Comparison of ENCODE assay signal across 8 mouse cellular contexts in the genomic region with DNA sequence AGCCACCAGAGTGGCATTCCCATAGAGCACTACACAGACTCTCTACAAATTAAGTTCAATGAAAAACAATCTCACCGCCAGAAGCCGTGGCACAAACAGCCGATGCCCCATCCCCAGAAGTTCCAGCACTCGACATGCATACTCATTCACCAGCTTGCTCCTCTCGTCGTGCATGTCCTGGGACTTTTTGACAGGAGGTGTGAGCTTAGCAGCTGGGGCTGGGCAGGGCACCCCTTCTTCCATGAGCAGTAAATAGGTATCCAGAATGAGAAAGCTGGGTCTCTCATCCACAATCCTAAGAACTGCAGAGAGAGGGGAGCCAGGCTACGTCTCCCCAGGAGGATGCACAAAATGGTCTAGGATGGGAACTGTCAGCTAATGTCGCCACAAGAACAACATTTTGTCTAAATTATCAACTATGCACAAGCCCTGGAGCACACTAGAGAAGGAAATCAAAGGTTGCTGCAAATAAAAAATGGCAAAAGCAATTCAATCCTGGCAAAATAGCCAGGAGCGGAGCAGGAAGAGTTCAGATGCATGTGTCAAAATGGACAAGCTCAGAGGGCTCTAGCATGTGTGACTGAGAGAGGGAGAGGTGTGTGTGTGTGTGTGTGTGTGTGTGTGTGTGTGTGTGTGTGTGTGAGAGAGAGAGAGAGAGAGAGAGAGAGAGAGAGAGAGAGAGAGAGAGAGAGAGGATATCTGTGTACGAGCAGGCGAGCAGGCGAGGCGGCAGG.
DNase-seq lines count a peak whose midpoint lies in the region; ATAC-seq lines count a peak whose summit lies in the region.

No protein-coding gene starts in this region.

- H3K36me3 ChIP-seq in heart, embryonic 16.5 days (ENCODE audit: control insufficient read depth, insufficient read depth), result no peaks in the 10 kb centered on the region
- no peaks in the 10 kb centered on the region for H3K36me3 ChIP-seq in forebrain, embryonic 14.5 days (ENCODE audit: control insufficient read depth, insufficient read depth, low read length)
- H3K36me3 ChIP-seq in limb, embryonic 11.5 days (ENCODE audit: control insufficient read depth, insufficient read depth, low read length), result no peaks in the 10 kb centered on the region

- H3K9ac ChIP-seq in heart, embryonic 16.5 days (ENCODE audit: low read length), result peak overlapping the region; percentile 69
- peak overlapping the region; percentile 74 for H3K9ac ChIP-seq in forebrain, embryonic 14.5 days (ENCODE audit: low read length)
- H3K9ac ChIP-seq in limb, embryonic 11.5 days (ENCODE audit: low read length), result no peak overlapping the region

- H3K9me3 ChIP-seq in heart, embryonic 16.5 days (replicated peaks; ENCODE audit: control insufficient read depth, low read length), result no peaks in the 10 kb centered on the region
- H3K9me3 ChIP-seq in forebrain, embryonic 14.5 days (replicated peaks; ENCODE audit: control insufficient read depth, low read length), result no peaks in the 10 kb centered on the region
- no peaks in the 10 kb centered on the region for H3K9me3 ChIP-seq in limb, embryonic 11.5 days (ENCODE audit: control insufficient read depth, low read length)

- H3K4me1 ChIP-seq in heart, embryonic 16.5 days (ENCODE audit: control insufficient read depth, insufficient read depth, low read length), result peaks cover 12% of the 10 kb centered on the region
- 0 out of 2 replicates have a peak, but pooled peaks cover 2% of the 10 kb centered on the region for H3K4me1 ChIP-seq in forebrain, embryonic 14.5 days (ENCODE audit: control insufficient read depth, insufficient read depth, low read length)
- no peaks in the 10 kb centered on the region for H3K4me1 ChIP-seq in limb, embryonic 11.5 days (ENCODE audit: control insufficient read depth, insufficient read depth, low read length)

- H3K4me2 ChIP-seq in heart, embryonic 16.5 days (ENCODE audit: low read depth, low read length), result peak overlapping the region; percentile 71
- peak overlapping the region; percentile 68 for H3K4me2 ChIP-seq in forebrain, embryonic 14.5 days (ENCODE audit: low read length)
- peak overlapping the region; percentile 50 for H3K4me2 ChIP-seq in limb, embryonic 11.5 days (ENCODE audit: low read depth, severe bottlenecking)

- peak overlapping the region; percentile 54 for H3K27ac ChIP-seq in heart, embryonic 16.5 days (ENCODE audit: low read length)
- H3K27ac ChIP-seq in forebrain, embryonic 14.5 days (ENCODE audit: low read depth, low read length), result peak overlapping the region; percentile 92
- H3K27ac ChIP-seq in limb, embryonic 11.5 days (replicated peaks; ENCODE audit: low read depth, low read length), result no peak overlapping the region

- ATAC-seq in heart, embryonic 16.5 days (replicated peaks; ENCODE audit: extremely low read depth, insufficient read depth, low FRiP score), result no peak
- ATAC-seq in cerebellum, adult (ENCODE audit: insufficient number of reproducible peaks, low FRiP score, low TSS enrichment), result peak; percentile 27; the same call in 1 of the 2 replicates
- peak; percentile 53 for ATAC-seq in forebrain, embryonic 14.5 days
- ATAC-seq in limb, embryonic 11.5 days (ENCODE audit: insufficient number of reproducible peaks, low FRiP score, low TSS enrichment, low read depth), result no peak

- 23% methylated on average over 13 of the region's 13 CpGs for WGBS in heart, embryonic 16.5 days
- WGBS in forebrain, embryonic 14.5 days, result 16% methylated on average over 13 of the region's 13 CpGs
- 26% methylated on average over 13 of the region's 13 CpGs for WGBS in limb, embryonic 11.5 days

- DNase-seq in heart, adult 9 months (ENCODE audit: low spot score in 2 of 2), result no peak
- DNase-seq in forebrain, embryonic 14.5 days (ENCODE audit: low spot score), result peak; percentile 36
- no peak for DNase-seq in limb, embryonic 11.5 days (ENCODE audit: low spot score)
- peak; percentile 23 for DNase-seq in retina, embryonic 14.5 days (ENCODE audit: low spot score)
- DNase-seq in gastrocnemius, postnatal 10 days, result no peak
- no peak for DNase-seq in adrenal gland, adult 8-10 months

- H3K27me3 ChIP-seq in heart, embryonic 16.5 days (ENCODE audit: control insufficient read depth, insufficient read depth, low read length), result no peaks in the 10 kb centered on the region
- H3K27me3 ChIP-seq in forebrain, embryonic 14.5 days (replicated peaks; ENCODE audit: control insufficient read depth, insufficient read depth, low read length), result no peaks in the 10 kb centered on the region
- no peaks in the 10 kb centered on the region for H3K27me3 ChIP-seq in limb, embryonic 11.5 days (ENCODE audit: control insufficient read depth, insufficient read depth, low read length)

- peak overlapping the region; percentile 49 for H3K4me3 ChIP-seq in heart, embryonic 16.5 days (ENCODE audit: low read length)
- peak overlapping the region; percentile 40 for H3K4me3 ChIP-seq in forebrain, embryonic 14.5 days (ENCODE audit: low read depth, low read length)
- peak overlapping the region; percentile 24 for H3K4me3 ChIP-seq in limb, embryonic 11.5 days (ENCODE audit: low read depth, low read length)

Comparison
In these comparisons a context has a peak if more than half of its experiments do, and no peak if none do; other contexts are left out.
1. ATAC-seq: peak in cerebellum, adult (single experiment) and forebrain, embryonic 14.5 days (single experiment); none in heart, embryonic 16.5 days (single experiment) and limb, embryonic 11.5 days (single experiment).
2. DNase-seq: peak in forebrain, embryonic 14.5 days (single experiment) and retina, embryonic 14.5 days (single experiment); none in heart, adult 9 months (0 of 2), limb, embryonic 11.5 days (single experiment), gastrocnemius, postnatal 10 days (single experiment) and adrenal gland, adult 8-10 months (single experiment).
3. Peak in every context shown above with its lines, with median percentiles within 50 percentile points of each other: H3K4me2 ChIP-seq and H3K4me3 ChIP-seq.